Mouse (Mus musculus) cerebellum, adult 18-20 months (tissue): Measurements from ENCODE around the gene Lman2.
A peak's percentile ranks its signal among the peaks of the same experiment; 100 is the strongest.

Experiments used
- DNase-seq, 2 experiments: peaks; one replicate each; pipeline ENCODE4 v3.0.0; 2021

Lman2 gene

GRCm38 (mm10) chr13:55370234-55370633 is 7.7 kb upstream of the Lman2 start:
- no peak for DNase-seq

GRCm38 (mm10) chr13:55369531-55370114 is 7.0 kb upstream of the Lman2 start, which contains the start of gene Rgs14:
Gene Rgs14 (plus strand): TSS chr13:55369732.
- no peak for DNase-seq

GRCm38 (mm10) chr13:55368401-55368800 is 5.8 kb upstream of the Lman2 start:
- no peak for DNase-seq

GRCm38 (mm10) chr13:55361974-55362452 is 570 bp downstream of the Lman2 start:
- no peak for DNase-seq

- no peak for DNase-seq
These were observed 1.4 kb downstream of the Lman2 start for GRCm38 (mm10) chr13:55361145-55361544.

GRCm38 (mm10) chr13:55346745-55347144 is 15.8 kb downstream of the Lman2 start:
- no peak for DNase-seq

- DNase-seq = no peak
These were observed 18.3 kb downstream of the Lman2 start for GRCm38 (mm10) chr13:55344286-55344685.

GRCm38 (mm10) chr13:55342469-55342868 is 20.1 kb downstream of the Lman2 start:
- no peak for DNase-seq

GRCm38 (mm10) chr13:55339259-55339658 is 23.3 kb downstream of the Lman2 start:
- no peak for DNase-seq

- DNase-seq = no peak
These were observed 24.2 kb downstream of the Lman2 start for GRCm38 (mm10) chr13:55338131-55339054.

GRCm38 (mm10) chr13:55337341-55337975 is 25.1 kb downstream of the Lman2 start:
- no peak for DNase-seq

GRCm38 (mm10) chr13:55335701-55336100 is 26.9 kb downstream of the Lman2 start:
- DNase-seq = no peak

GRCm38 (mm10) chr13:55332331-55332730 is 30.3 kb downstream of the Lman2 start:
- DNase-seq = no peak

- DNase-seq = no peak
These were observed 31.8 kb downstream of the Lman2 start for GRCm38 (mm10) chr13:55330567-55331400.

- peak; percentile 57 to 76 for DNase-seq
These were observed 32.7 kb downstream of the Lman2 start, which contains the start of gene Mxd3 for GRCm38 (mm10) chr13:55329683-55330566. Gene Mxd3 (minus strand): TSS chr13:55329823.

- DNase-seq = peak; percentile 34 to 44
These were observed 33.4 kb downstream of the Lman2 start for GRCm38 (mm10) chr13:55329109-55329682.

- no peak for DNase-seq
These were observed 33.9 kb downstream of the Lman2 start for GRCm38 (mm10) chr13:55328641-55329040.

- no peak for DNase-seq
These were observed 34.4 kb downstream of the Lman2 start for GRCm38 (mm10) chr13:55328171-55328570.

- DNase-seq = peak; percentile 80 to 85
These were observed 35.0 kb downstream of the Lman2 start for GRCm38 (mm10) chr13:55327633-55328032.

GRCm38 (mm10) chr13:55327169-55327568 is 35.4 kb downstream of the Lman2 start:
- DNase-seq = no peak

- no peak for DNase-seq
These were observed 37.0 kb downstream of the Lman2 start for GRCm38 (mm10) chr13:55325596-55325995.
